Mouse (Mus musculus): Measurements from ENCODE around the gene Atp11b. TPM values are rescaled to one million over a fixed set of nuclear protein-coding genes. Genes with fewer than 3 reads are reported as not detected.

Gene Atp11b
- polyA plus RNA-seq, 1 experiment: 189 TPM

DNA sequence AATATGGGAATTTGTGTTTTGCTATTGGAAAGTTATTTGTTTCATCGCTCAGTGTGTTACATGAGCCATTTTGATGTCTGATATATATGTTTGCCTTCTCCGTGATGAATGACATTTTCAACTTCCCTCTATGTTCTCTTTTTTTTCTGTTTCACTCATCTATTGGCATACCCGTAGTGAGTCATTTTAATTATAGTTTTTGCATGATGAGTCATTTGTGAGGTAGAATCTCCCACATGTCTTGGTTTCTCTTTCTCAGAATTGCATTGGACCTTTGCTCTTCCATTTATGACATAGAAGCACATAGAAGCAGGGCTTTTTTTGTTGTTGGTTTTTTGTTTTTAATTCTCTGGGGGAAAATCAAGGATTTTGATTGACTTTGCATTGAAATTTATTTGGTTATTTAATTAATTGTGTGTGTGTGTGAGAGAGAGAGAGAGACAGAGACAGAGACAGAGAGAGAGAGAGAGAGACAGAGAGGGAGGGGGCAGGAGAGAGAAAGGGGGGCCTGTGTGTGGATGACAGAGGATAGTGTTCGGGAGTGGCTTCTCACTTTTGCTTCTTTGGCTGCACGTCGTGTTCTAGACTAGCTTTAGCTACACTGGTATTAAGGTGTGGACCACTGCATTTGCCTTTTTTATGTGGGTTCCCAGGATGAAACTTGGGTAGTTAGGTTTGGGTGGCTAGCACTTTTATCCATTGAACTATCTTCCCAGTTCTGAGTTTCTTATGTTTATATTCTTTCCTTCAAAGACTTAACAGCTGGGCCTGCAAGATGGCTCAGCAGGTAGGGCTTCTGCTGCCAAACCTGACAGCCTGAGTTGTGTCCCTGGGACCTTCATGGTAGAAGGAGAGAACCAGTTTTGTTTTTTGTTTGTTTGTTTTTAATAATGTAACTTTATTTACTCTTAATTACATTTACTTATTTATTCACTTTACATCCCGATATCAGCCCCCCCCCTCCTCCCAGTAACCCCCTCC lies 11.0 kb downstream of the Atp11b start:
- TF ChIP-seq POLR2A (IDR thresholded peaks at IDR 0.05; ENCODE audit: extremely low read depth, insufficient read depth, low read length): no peak
- TF ChIP-seq CTCF (IDR thresholded peaks at IDR 0.05; ENCODE audit: extremely low read depth, insufficient read depth, low read length): no peak
- H3K4me1 ChIP-seq (ENCODE audit: control insufficient read depth, insufficient read depth, low read length): no peaks in the 10 kb centered on the region; the same call in 1 of the 2 replicates
- H3K27ac ChIP-seq (ENCODE audit: insufficient read depth, low read length): no peak overlapping the region
- H3K4me3 ChIP-seq (ENCODE audit: insufficient read depth, low read length): no peak overlapping the region

- Histone ChIP-seq H3K27ac (ENCODE audit: insufficient read depth, low read length) (no peak overlapping the region), H3K4me1 (ENCODE audit: control insufficient read depth, insufficient read depth, low read length) (no peaks in the 10 kb centered on the region; the same call in 1 of the 2 replicates), H3K4me3 (ENCODE audit: insufficient read depth, low read length) (no peak overlapping the region)
- TF ChIP-seq POLR2A (IDR thresholded peaks at IDR 0.05; ENCODE audit: extremely low read depth, insufficient read depth, low read length) (no peak), CTCF (IDR thresholded peaks at IDR 0.05; ENCODE audit: extremely low read depth, insufficient read depth, low read length) (no peak)
Observed at GRCm38 (mm10) chr3:35779748-35780147, 25.8 kb downstream of the Atp11b start.

DNA sequence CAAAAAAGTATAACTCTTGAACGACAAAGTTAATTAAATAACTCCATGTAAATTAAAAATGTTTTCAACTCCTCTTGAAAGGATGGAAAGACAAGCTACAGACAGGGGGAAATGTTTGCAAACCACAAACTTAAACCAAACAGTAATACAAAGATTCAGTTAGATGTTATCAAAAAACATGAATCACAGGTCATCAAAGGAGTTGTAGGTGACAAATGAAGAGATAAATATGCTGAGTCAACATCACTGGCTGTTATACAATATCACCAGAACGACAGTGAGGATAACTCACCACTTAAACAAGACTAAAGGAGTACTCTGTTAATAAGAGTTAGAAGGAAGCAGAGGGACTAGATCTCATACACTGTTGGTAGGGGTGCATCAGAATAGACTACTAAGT lies 48.1 kb downstream of the Atp11b start:
- TF ChIP-seq CTCF (IDR thresholded peaks at IDR 0.05; ENCODE audit: extremely low read depth, insufficient read depth, low read length) (no peak), POLR2A (IDR thresholded peaks at IDR 0.05; ENCODE audit: extremely low read depth, insufficient read depth, low read length) (no peak)

GRCm38 (mm10) chr3:35819887-35820286 lies 66.0 kb downstream of the Atp11b start:
- TF ChIP-seq POLR2A (IDR thresholded peaks at IDR 0.05; ENCODE audit: extremely low read depth, insufficient read depth, low read length) (no peak), CTCF (IDR thresholded peaks at IDR 0.05; ENCODE audit: extremely low read depth, insufficient read depth, low read length) (no peak)
- Histone ChIP-seq H3K27ac (ENCODE audit: insufficient read depth, low read length) (no peak overlapping the region), H3K4me3 (ENCODE audit: insufficient read depth, low read length) (no peak overlapping the region), H3K4me1 (ENCODE audit: control insufficient read depth, insufficient read depth, low read length) (no peaks in the 10 kb centered on the region)

More for the DNA sequence above, 48.1 kb downstream of the Atp11b start:
- H3K4me3 ChIP-seq (ENCODE audit: insufficient read depth, low read length): no peak overlapping the region
- no peak overlapping the region for H3K27ac ChIP-seq (ENCODE audit: insufficient read depth, low read length)
- no peaks in the 10 kb centered on the region for H3K4me1 ChIP-seq (ENCODE audit: control insufficient read depth, insufficient read depth, low read length)

DNA sequence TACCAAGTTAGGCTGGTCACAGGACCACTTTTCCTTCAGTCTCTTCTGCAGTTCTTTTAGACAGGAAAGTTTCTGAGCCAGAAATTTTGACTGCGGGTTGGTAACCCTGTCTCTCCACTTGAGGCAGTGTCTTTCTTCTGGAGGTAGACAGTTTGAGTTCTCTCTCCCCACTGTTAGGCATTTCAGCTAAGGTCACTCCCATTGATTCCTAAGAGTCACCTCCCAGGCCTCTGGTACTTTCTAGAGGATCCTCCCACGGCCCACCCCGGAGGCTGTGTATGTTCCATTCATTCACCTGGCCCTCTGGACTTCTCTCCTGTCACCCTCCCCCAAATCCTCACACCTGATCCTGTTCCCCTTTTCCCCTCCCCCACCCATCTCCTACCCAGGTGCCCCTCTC lies 68.1 kb downstream of the Atp11b start:
- no peak overlapping the region for H3K27ac ChIP-seq (ENCODE audit: insufficient read depth, low read length)
- TF ChIP-seq CTCF (IDR thresholded peaks at IDR 0.05; ENCODE audit: extremely low read depth, insufficient read depth, low read length) (no peak), POLR2A (IDR thresholded peaks at IDR 0.05; ENCODE audit: extremely low read depth, insufficient read depth, low read length) (no peak)
- H3K4me3 ChIP-seq (ENCODE audit: insufficient read depth, low read length): no peak overlapping the region
- no peaks in the 10 kb centered on the region for H3K4me1 ChIP-seq (ENCODE audit: control insufficient read depth, insufficient read depth, low read length)

DNA sequence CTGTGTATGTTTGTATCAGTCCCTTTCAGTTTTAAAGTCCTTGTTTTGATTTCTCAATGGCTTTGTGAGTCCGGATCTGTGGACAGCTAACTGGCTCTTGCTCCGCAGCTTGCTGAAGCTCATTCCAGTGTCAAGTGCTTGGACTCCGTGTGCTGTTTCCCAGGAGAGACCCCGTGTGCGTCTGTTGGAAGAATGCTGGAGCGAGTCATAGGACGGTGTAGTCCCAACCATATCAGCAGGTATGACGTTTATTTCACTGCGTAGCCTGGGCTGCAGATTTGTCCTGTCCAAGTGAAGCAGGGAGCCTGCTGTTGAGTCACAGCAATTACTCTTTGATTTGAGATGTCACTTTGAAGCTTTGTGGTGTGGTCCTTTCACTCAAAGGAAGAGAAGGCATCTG lies 95.4 kb downstream of the Atp11b start:
- Histone ChIP-seq H3K4me1 (ENCODE audit: control insufficient read depth, insufficient read depth, low read length) (no peaks in the 10 kb centered on the region), H3K4me3 (ENCODE audit: insufficient read depth, low read length) (no peak overlapping the region), H3K27ac (ENCODE audit: insufficient read depth, low read length) (no peak overlapping the region)
- TF ChIP-seq POLR2A (IDR thresholded peaks at IDR 0.05; ENCODE audit: extremely low read depth, insufficient read depth, low read length) (no peak), CTCF (IDR thresholded peaks at IDR 0.05; ENCODE audit: extremely low read depth, insufficient read depth, low read length) (no peak)

- TF ChIP-seq CTCF (IDR thresholded peaks at IDR 0.05; ENCODE audit: extremely low read depth, insufficient read depth, low read length): no peak
- Histone ChIP-seq H3K4me3 (ENCODE audit: insufficient read depth, low read length) (no peak overlapping the region), H3K27ac (ENCODE audit: insufficient read depth, low read length) (no peak overlapping the region), H3K4me1 (ENCODE audit: control insufficient read depth, insufficient read depth, low read length) (no peaks in the 10 kb centered on the region)
Observed at GRCm38 (mm10) chr3:35883267-35883666, 129.4 kb downstream of the Atp11b start.

- Histone ChIP-seq H3K27ac (ENCODE audit: insufficient read depth, low read length) (no peak overlapping the region), H3K4me3 (ENCODE audit: insufficient read depth, low read length) (no peak overlapping the region), H3K4me1 (ENCODE audit: control insufficient read depth, insufficient read depth, low read length) (no peaks in the 10 kb centered on the region)
- TF ChIP-seq POLR2A (IDR thresholded peaks at IDR 0.05; ENCODE audit: extremely low read depth, insufficient read depth, low read length): no peak
- no peak for TF ChIP-seq CTCF (IDR thresholded peaks at IDR 0.05; ENCODE audit: extremely low read depth, insufficient read depth, low read length)
Observed at GRCm38 (mm10) chr3:35889531-35889930, 135.6 kb downstream of the Atp11b start.

GRCm38 (mm10) chr3:35891123-35891522 lies 137.2 kb downstream of the Atp11b start:
- no peak for TF ChIP-seq CTCF (IDR thresholded peaks at IDR 0.05; ENCODE audit: extremely low read depth, insufficient read depth, low read length)
- no peak for TF ChIP-seq POLR2A (IDR thresholded peaks at IDR 0.05; ENCODE audit: extremely low read depth, insufficient read depth, low read length)
- Histone ChIP-seq H3K27ac (ENCODE audit: insufficient read depth, low read length) (no peak overlapping the region), H3K4me1 (ENCODE audit: control insufficient read depth, insufficient read depth, low read length) (no peaks in the 10 kb centered on the region), H3K4me3 (ENCODE audit: insufficient read depth, low read length) (no peak overlapping the region)

GRCm38 (mm10) chr3:35893156-35893555 lies 139.2 kb downstream of the Atp11b start:
- H3K27ac ChIP-seq (ENCODE audit: insufficient read depth, low read length): no peak overlapping the region
- no peaks in the 10 kb centered on the region for H3K4me1 ChIP-seq (ENCODE audit: control insufficient read depth, insufficient read depth, low read length)
- no peak overlapping the region for H3K4me3 ChIP-seq (ENCODE audit: insufficient read depth, low read length)
- TF ChIP-seq CTCF (IDR thresholded peaks at IDR 0.05; ENCODE audit: extremely low read depth, insufficient read depth, low read length) (no peak), POLR2A (IDR thresholded peaks at IDR 0.05; ENCODE audit: extremely low read depth, insufficient read depth, low read length) (no peak)
